Mouse (Mus musculus) embryonic facial prominence, embryonic 14.5 days (tissue): ENCODE data around the gene Cebpa. TPM values are rescaled to one million over a fixed set of nuclear protein-coding genes. Genes with fewer than 3 reads are reported as not detected.

Source experiments
- ATAC-seq: fragments of 200-750 bp; cut with Nextera tagmentation; 2 replicates; pipeline ENCODE4 v1.8.0; 2017; ENCODE audit warnings: low read depth, moderate number of reproducible peaks, moderate TSS enrichment
- DNase-seq: peaks from one replicate; pipeline ENCODE4 v3.0.0-alpha.2; 2015; ENCODE audit warnings: low spot score
- H3K27ac ChIP-seq: fragments of 300-500 bp; sonication (generic); replicated peaks from 2 replicates; pipeline ENCODE4 v1.5.1; 2014; ENCODE audit warnings: low read depth, mild to moderate bottlenecking, low read length, moderate library complexity
- H3K27me3 ChIP-seq: fragments of 300-500 bp; sonication (generic); replicated peaks from 2 replicates; pipeline ENCODE4 v1.6.1; 2014; ENCODE audit warnings: low read length; ENCODE audit not compliant: control insufficient read depth, insufficient read depth
- H3K36me3 ChIP-seq: fragments of 300-500 bp; sonication (generic); 2 replicates; pipeline ENCODE4 v1.6.1; 2014; ENCODE audit warnings: low read length, mixed read lengths; ENCODE audit not compliant: control insufficient read depth, insufficient read depth
- H3K4me1 ChIP-seq: fragments of 300-500 bp; sonication (generic); 2 replicates; pipeline ENCODE4 v1.6.1; 2014; ENCODE audit warnings: antibody characterized with exemption, low read length; ENCODE audit not compliant: control insufficient read depth, insufficient read depth
- H3K4me2 ChIP-seq: fragments of 300-500 bp; sonication (generic); 2 replicates; pipeline ENCODE4 v1.6.1; 2014; ENCODE audit warnings: low read depth, mild to moderate bottlenecking, low read length, moderate library complexity, mixed read lengths
- H3K4me3 ChIP-seq: fragments of 300-500 bp; sonication (generic); 2 replicates; pipeline ENCODE4 v1.5.1; 2014; ENCODE audit warnings: low read depth, mild to moderate bottlenecking, low read length
- H3K9ac ChIP-seq: fragments of 300-500 bp; sonication (generic); 2 replicates; pipeline ENCODE4 v1.6.1; 2014; ENCODE audit warnings: low read depth, mild to moderate bottlenecking, low read length, moderate library complexity, mixed read lengths
- H3K9me3 ChIP-seq: fragments of 300-500 bp; sonication (generic); 2 replicates; pipeline ENCODE4 v1.6.1; 2016; ENCODE audit warnings: low read length; ENCODE audit not compliant: control insufficient read depth
- WGBS: fragments of 180-500 bp; shearing (Covaris S2); extraction: QIAGEN DNeasy Blood & Tissue Kit; methylation state at CpG from one replicate; pipeline ENCODE4 v1.1.7; 2014; 5-methylcytosine and 5-hydroxymethylcytosine counted together
- polyA plus RNA-seq: library from polyadenylated mRNA; unstranded; fragments of >200 nt; fragmentation: Nextera tagmentation; extraction: Ambion mirVana; gene quantifications from 2 replicates; pipeline ENCODE4 v1.2.1, GENCODE M21; 2014

The Cebpa gene
- polyA plus RNA-seq, 1 experiment from 2014 or later = 10.9 TPM

- no peak for ATAC-seq
- Histone ChIP-seq H3K4me3 (no peak overlapping the region), H3K36me3 (no peaks in the 10 kb centered on the region), H3K27me3 (no peaks in the 10 kb centered on the region), H3K4me1 (no peaks in the 10 kb centered on the region), H3K27ac (no peak overlapping the region), H3K9ac (no peak overlapping the region), H3K9me3 (no peaks in the 10 kb centered on the region), H3K4me2 (no peak overlapping the region)
- 75% methylated on average over 9 of the region's 9 CpGs for WGBS
- DNase-seq = no peak
Measured at GRCm38 (mm10) chr7:35094975-35095678, 24.0 kb upstream of the Cebpa start.

- Histone ChIP-seq H3K27me3 (no peaks in the 10 kb centered on the region), H3K9ac (no peak overlapping the region), H3K4me2 (no peak overlapping the region), H3K27ac (no peak overlapping the region), H3K36me3 (no peaks in the 10 kb centered on the region), H3K4me3 (no peak overlapping the region), H3K9me3 (0 out of 2 replicates have a peak, but pooled peaks cover 6% of the 10 kb centered on the region), H3K4me1 (no peaks in the 10 kb centered on the region)
- DNase-seq (no peak), ATAC-seq (no peak)
- 66% methylated on average over 4 of the region's 4 CpGs for WGBS
Measured at GRCm38 (mm10) chr7:35098777-35099176, 20.3 kb upstream of the Cebpa start.

GRCm38 (mm10) chr7:35099528-35099927 is 19.6 kb upstream of the Cebpa start:
- Histone ChIP-seq H3K27me3 (no peaks in the 10 kb centered on the region), H3K27ac (no peak overlapping the region), H3K9me3 (0 out of 2 replicates have a peak, but pooled peaks cover 6% of the 10 kb centered on the region), H3K4me3 (no peak overlapping the region), H3K9ac (no peak overlapping the region), H3K36me3 (no peaks in the 10 kb centered on the region), H3K4me2 (no peak overlapping the region), H3K4me1 (no peaks in the 10 kb centered on the region)
- ATAC-seq (no peak), DNase-seq (no peak)
- WGBS = 91% methylated on average over 4 of the region's 4 CpGs

- Histone ChIP-seq H3K27ac (no peak overlapping the region), H3K4me1 (no peaks in the 10 kb centered on the region), H3K9me3 (0 out of 2 replicates have a peak, but pooled peaks cover 6% of the 10 kb centered on the region), H3K9ac (no peak overlapping the region), H3K27me3 (no peaks in the 10 kb centered on the region), H3K4me2 (no peak overlapping the region), H3K36me3 (no peaks in the 10 kb centered on the region), H3K4me3 (no peak overlapping the region)
- ATAC-seq (no peak), DNase-seq (no peak)
- WGBS = 60% methylated on average over 7 of the region's 7 CpGs
Measured at GRCm38 (mm10) chr7:35106614-35107013, 12.5 kb upstream of the Cebpa start.

GRCm38 (mm10) chr7:35107630-35108029 is 11.5 kb upstream of the Cebpa start:
- Histone ChIP-seq H3K27me3 (no peaks in the 10 kb centered on the region), H3K4me2 (no peak overlapping the region), H3K27ac (no peak overlapping the region), H3K4me3 (no peak overlapping the region), H3K9me3 (0 out of 2 replicates have a peak, but pooled peaks cover 6% of the 10 kb centered on the region), H3K9ac (no peak overlapping the region), H3K36me3 (no peaks in the 10 kb centered on the region), H3K4me1 (no peaks in the 10 kb centered on the region)
- DNase-seq = no peak
- no peak for ATAC-seq
- 26% methylated on average over 3 of the region's 3 CpGs for WGBS

GRCm38 (mm10) chr7:35108046-35108445 is 11.0 kb upstream of the Cebpa start:
- Histone ChIP-seq H3K27ac (no peak overlapping the region), H3K9ac (no peak overlapping the region), H3K4me3 (no peak overlapping the region), H3K4me2 (no peak overlapping the region), H3K36me3 (no peaks in the 10 kb centered on the region), H3K27me3 (no peaks in the 10 kb centered on the region), H3K4me1 (no peaks in the 10 kb centered on the region), H3K9me3 (0 out of 2 replicates have a peak, but pooled peaks cover 4% of the 10 kb centered on the region)
- ATAC-seq = no peak
- DNase-seq = no peak
- WGBS = 27% methylated on average over 2 of the region's 2 CpGs

GRCm38 (mm10) chr7:35108663-35109062 is 10.4 kb upstream of the Cebpa start:
- H3K4me1 ChIP-seq = no peaks in the 10 kb centered on the region

GRCm38 (mm10) chr7:35113136-35113535 is 6.0 kb upstream of the Cebpa start:
- Histone ChIP-seq H3K9me3 (no peaks in the 10 kb centered on the region), H3K4me1 (0 out of 2 replicates have a peak, but pooled peaks cover 5% of the 10 kb centered on the region), H3K36me3 (no peaks in the 10 kb centered on the region), H3K27me3 (peaks cover 18% of the 10 kb centered on the region), H3K4me2 (no peak overlapping the region), H3K4me3 (no peak overlapping the region), H3K27ac (no peak overlapping the region), H3K9ac (no peak overlapping the region)
- WGBS = 52% methylated on average over 4 of the region's 4 CpGs
- ATAC-seq = no peak; the same call in 1 of the 2 replicates
- DNase-seq = no peak

More at GRCm38 (mm10) chr7:35108663-35109062, 10.4 kb upstream of the Cebpa start:
- H3K9ac ChIP-seq = no peak overlapping the region
- H3K9me3 ChIP-seq = no peaks in the 10 kb centered on the region
- no peak overlapping the region for H3K4me3 ChIP-seq
- no peak overlapping the region for H3K27ac ChIP-seq
- 62% methylated on average over 6 of the region's 6 CpGs for WGBS
- no peaks in the 10 kb centered on the region for H3K27me3 ChIP-seq
- no peak for DNase-seq
- H3K4me2 ChIP-seq = no peak overlapping the region
- no peaks in the 10 kb centered on the region for H3K36me3 ChIP-seq
- ATAC-seq = no peak

GRCm38 (mm10) chr7:35113721-35114120 is 5.4 kb upstream of the Cebpa start:
- Histone ChIP-seq H3K36me3 (no peaks in the 10 kb centered on the region), H3K9me3 (no peaks in the 10 kb centered on the region), H3K9ac (no peak overlapping the region), H3K27ac (no peak overlapping the region), H3K4me3 (no peak overlapping the region), H3K27me3 (peaks cover 18% of the 10 kb centered on the region), H3K4me2 (no peak overlapping the region), H3K4me1 (0 out of 2 replicates have a peak, but pooled peaks cover 5% of the 10 kb centered on the region)
- WGBS = 81% methylated on average over 5 of the region's 5 CpGs
- DNase-seq = no peak
- ATAC-seq = no peak
